Mouse (Mus musculus): Measurements from ENCODE around the gene Zscan20. TPM values are rescaled to one million over a fixed set of nuclear protein-coding genes. Genes with fewer than 3 reads are reported as not detected.
"Not testable (repeated sequence)": the region's sequence is repeated elsewhere in the genome, so short reads cannot be mapped to it uniquely, and the experiment has no call there.

Gene Zscan20
- polyA plus RNA-seq, 1 experiment: 4.1 TPM

DNA sequence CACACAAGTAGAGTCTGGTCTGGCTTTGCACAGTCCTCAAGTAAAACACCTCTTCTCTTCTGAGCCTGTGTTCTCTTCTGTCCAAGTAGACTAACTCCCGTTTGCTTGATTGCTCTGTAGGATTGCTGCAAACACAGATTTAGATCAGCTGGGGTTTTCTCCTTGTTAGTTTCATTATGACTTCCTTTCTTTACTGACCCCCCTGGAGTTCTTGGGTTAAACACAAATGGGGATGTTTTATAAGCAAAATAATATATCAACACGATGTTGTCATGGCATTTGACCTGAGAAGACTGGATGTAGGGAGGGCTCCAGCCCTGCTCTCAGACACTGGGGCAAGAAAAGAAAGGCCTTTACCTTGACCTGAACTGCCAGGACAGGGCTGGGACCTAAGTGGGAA, 9.1 kb upstream of the Zscan20 start:
- H3K36me3 ChIP-seq (ENCODE audit: control insufficient read depth, insufficient read depth): no peaks in the 10 kb centered on the region
- no peak overlapping the region for H3ac ChIP-seq (ENCODE audit: control insufficient read depth, insufficient read length, low read depth)
- TF ChIP-seq CTCF (IDR thresholded peaks at IDR 0.05; ENCODE audit: control insufficient read depth, insufficient read depth, insufficient read length) (no peak), MAX (IDR thresholded peaks at IDR 0.05) (no peak), CEBPB (IDR thresholded peaks at IDR 0.05; ENCODE audit: low read depth) (no peak), FOSL1 (IDR thresholded peaks at IDR 0.05; ENCODE audit: insufficient read depth, low read length, poor library complexity, severe bottlenecking) (no peak)
- no peak overlapping the region for H3K4me3 ChIP-seq (ENCODE audit: insufficient read depth, poor library complexity, severe bottlenecking)
- no peaks in the 10 kb centered on the region for H3K27me3 ChIP-seq (ENCODE audit: control insufficient read depth, insufficient read depth, insufficient read length)
- H3K79me2 ChIP-seq (ENCODE audit: control insufficient read depth, insufficient read depth): no peaks in the 10 kb centered on the region
- H3K79me3 ChIP-seq (ENCODE audit: low read depth): no peaks in the 10 kb centered on the region

DNA sequence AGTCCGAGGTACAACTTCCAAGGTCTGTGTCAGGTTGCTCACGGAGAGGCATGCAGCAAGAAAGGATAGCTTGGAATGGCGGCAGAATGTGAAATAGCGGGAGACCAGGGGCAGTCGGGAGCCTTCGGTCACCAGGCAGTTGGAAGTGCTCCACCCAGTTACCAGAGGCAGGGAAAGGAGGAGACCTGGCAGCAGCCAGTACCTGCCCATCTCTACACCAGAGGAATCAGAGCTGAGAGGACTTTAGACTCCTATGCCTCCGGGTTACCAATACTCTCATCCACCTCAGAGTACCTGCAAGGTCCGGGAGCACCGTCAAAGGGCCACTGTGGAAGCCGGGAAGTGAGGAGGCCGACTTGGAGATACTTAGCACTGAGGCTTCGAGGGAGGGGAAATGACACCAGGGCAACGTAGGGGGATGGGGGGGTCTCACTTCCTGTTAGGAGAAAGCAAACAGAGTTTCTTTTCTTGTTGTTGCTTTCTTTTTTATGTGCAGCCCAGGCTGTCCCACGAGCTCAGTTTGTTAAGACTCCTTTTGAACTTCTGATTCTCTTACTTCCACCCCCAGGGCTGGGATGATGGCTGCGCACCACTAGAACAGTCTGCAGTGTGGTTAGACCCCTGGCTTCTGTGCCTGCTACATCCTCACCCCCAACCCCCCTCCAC, 8.5 kb upstream of the Zscan20 start, which contains the start of gene Tlr12:
Tlr12 (minus strand) TSS at position 374 of the 666 bp plus-strand sequence.
- Histone ChIP-seq H3K36me3 (ENCODE audit: control insufficient read depth, insufficient read depth) (no peaks in the 10 kb centered on the region), H3K4me3 (ENCODE audit: insufficient read depth, poor library complexity, severe bottlenecking) (no peak within 1 kb of the TSS), H3ac (ENCODE audit: control insufficient read depth, insufficient read length, low read depth) (no peak within 1 kb of the TSS), H3K79me2 (ENCODE audit: control insufficient read depth, insufficient read depth) (no peaks in the 10 kb centered on the region), H3K27me3 (ENCODE audit: control insufficient read depth, insufficient read depth, insufficient read length) (no peaks in the 10 kb centered on the region), H3K79me3 (ENCODE audit: low read depth) (no peaks in the 10 kb centered on the region)
- TF ChIP-seq USF1 (IDR thresholded peaks at IDR 0.05; ENCODE audit: low read depth) (no peak), MYOG (IDR thresholded peaks at IDR 0.05; ENCODE audit: control insufficient read depth, extremely low read depth, insufficient read length) (no peak), FOSL1 (IDR thresholded peaks at IDR 0.05; ENCODE audit: insufficient read depth, low read length, poor library complexity, severe bottlenecking) (no peak), CEBPB (IDR thresholded peaks at IDR 0.05; ENCODE audit: low read depth) (no peak)

DNA sequence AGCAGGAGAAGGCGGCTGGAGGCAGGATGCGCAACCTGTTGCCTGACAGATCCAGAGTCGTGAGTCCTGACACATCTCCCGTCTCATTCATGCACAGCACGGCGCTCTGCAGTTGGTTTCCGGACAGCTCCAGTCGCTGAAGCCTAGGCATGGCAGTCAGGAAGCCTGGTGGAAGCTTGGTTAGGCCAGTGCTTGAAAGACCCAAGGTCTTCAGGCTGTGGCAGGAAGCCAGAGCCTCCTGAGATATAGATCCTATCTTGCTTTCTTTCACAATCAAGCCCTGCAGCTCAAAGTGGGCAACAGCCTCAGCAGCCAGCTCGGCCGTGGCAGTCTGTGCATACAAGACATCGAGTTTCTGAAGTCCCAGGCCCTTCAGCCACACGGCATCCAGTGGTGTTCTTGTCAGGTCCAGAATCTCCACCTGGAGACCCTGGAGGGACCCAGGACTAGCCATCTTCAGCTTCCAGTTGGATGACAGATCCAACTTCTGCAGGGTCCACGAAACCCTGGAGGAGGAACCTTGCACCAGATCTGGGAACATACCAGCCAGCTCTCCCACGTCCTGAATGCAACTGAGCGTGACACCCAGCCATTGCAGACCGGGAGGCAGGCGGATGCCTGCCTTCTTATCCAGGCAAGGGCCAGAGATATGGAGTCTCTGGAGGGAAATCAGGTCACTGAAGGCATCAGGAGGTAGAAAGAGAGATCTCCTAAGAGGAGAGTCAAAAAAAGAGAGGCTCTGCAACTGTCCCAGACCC, 7.6 kb upstream of the Zscan20 start:
- Histone ChIP-seq H3K36me3 (ENCODE audit: control insufficient read depth, insufficient read depth) (no peaks in the 10 kb centered on the region), H3K4me3 (ENCODE audit: insufficient read depth, poor library complexity, severe bottlenecking) (no peak overlapping the region), H3K79me3 (ENCODE audit: low read depth) (no peaks in the 10 kb centered on the region), H3ac (ENCODE audit: control insufficient read depth, insufficient read length, low read depth) (no peak overlapping the region), H3K79me2 (ENCODE audit: control insufficient read depth, insufficient read depth) (no peaks in the 10 kb centered on the region), H3K27me3 (ENCODE audit: control insufficient read depth, insufficient read depth, insufficient read length) (no peaks in the 10 kb centered on the region)
- TF ChIP-seq CEBPB (IDR thresholded peaks at IDR 0.05; ENCODE audit: low read depth): no peak
- TF ChIP-seq USF1 (IDR thresholded peaks at IDR 0.05; ENCODE audit: low read depth): no peak
- no peak for TF ChIP-seq MAX (IDR thresholded peaks at IDR 0.05)
- TF ChIP-seq CTCF (IDR thresholded peaks at IDR 0.05; ENCODE audit: control insufficient read depth, insufficient read depth, insufficient read length): no peak
- no peak for TF ChIP-seq FOSL1 (IDR thresholded peaks at IDR 0.05; ENCODE audit: insufficient read depth, low read length, poor library complexity, severe bottlenecking)
- TF ChIP-seq MYOG (IDR thresholded peaks at IDR 0.05; ENCODE audit: control insufficient read depth, extremely low read depth, insufficient read length): no peak
- TF ChIP-seq MYOD1 (IDR thresholded peaks at IDR 0.05; ENCODE audit: control insufficient read depth, insufficient read length, low read depth): no peak

DNA sequence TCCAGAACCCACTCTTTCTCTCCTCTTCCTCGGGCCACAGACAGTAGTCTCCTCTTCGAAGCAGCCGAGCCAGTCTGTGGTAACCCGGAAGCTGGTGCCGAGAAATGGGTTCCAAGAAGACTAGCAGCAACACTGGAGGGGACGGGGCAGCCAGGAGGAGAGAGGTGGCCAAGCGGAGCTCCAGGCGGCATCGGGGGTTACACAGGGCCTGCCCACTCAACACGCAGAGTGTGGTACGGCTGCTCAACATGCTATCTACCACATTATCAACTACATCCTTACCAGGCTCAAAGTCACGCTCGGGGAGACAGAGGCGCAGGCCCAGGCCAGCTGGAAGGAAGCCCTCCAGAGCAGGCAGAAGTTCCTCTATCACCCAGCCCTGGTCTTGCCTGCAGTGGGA, 5.9 kb upstream of the Zscan20 start:
- no peak overlapping the region for H3K4me3 ChIP-seq (ENCODE audit: insufficient read depth, poor library complexity, severe bottlenecking)
- no peak for TF ChIP-seq FOSL1 (IDR thresholded peaks at IDR 0.05; ENCODE audit: insufficient read depth, low read length, poor library complexity, severe bottlenecking)
- TF ChIP-seq USF1 (IDR thresholded peaks at IDR 0.05; ENCODE audit: low read depth): no peak
- no peak for TF ChIP-seq MAX (IDR thresholded peaks at IDR 0.05)
- TF ChIP-seq MYOD1 (IDR thresholded peaks at IDR 0.05; ENCODE audit: control insufficient read depth, insufficient read length, low read depth): no peak
- no peak for TF ChIP-seq CTCF (IDR thresholded peaks at IDR 0.05; ENCODE audit: control insufficient read depth, insufficient read depth, insufficient read length)
- H3K27me3 ChIP-seq (ENCODE audit: control insufficient read depth, insufficient read depth, insufficient read length): no peaks in the 10 kb centered on the region
- H3K79me2 ChIP-seq (ENCODE audit: control insufficient read depth, insufficient read depth): no peaks in the 10 kb centered on the region
- no peaks in the 10 kb centered on the region for H3K79me3 ChIP-seq (ENCODE audit: low read depth)
- no peak overlapping the region for H3ac ChIP-seq (ENCODE audit: control insufficient read depth, insufficient read length, low read depth)
- H3K36me3 ChIP-seq (ENCODE audit: control insufficient read depth, insufficient read depth): no peaks in the 10 kb centered on the region

DNA sequence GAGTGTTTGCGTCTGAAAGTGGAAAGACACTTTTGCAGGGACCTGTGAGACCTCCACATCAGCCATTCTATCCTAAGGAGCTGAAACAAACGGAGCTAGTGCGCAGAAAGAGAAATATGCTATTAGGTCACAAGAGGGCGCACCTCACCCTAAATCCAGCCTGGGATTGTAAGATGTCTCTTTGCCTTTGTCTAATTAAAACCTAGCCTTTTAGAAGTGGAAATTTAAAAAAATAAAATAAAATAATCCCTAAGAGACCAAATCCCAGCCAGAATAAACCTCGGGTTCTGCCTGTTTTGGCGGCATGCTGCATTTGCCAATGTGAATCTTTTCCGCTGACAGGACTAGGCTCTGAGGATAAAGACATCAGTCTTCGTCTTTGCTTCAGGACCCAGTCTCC, 3.4 kb upstream of the Zscan20 start:
- TF ChIP-seq CTCF (IDR thresholded peaks at IDR 0.05; ENCODE audit: control insufficient read depth, insufficient read depth, insufficient read length) (peak; percentile 33), USF1 (IDR thresholded peaks at IDR 0.05; ENCODE audit: low read depth) (no peak), FOSL1 (IDR thresholded peaks at IDR 0.05; ENCODE audit: insufficient read depth, low read length, poor library complexity, severe bottlenecking) (no peak), MYOD1 (IDR thresholded peaks at IDR 0.05; ENCODE audit: control insufficient read depth, insufficient read length, low read depth) (no peak), MAX (IDR thresholded peaks at IDR 0.05) (no peak), MYOG (IDR thresholded peaks at IDR 0.05; ENCODE audit: control insufficient read depth, extremely low read depth, insufficient read length) (no peak), CEBPB (IDR thresholded peaks at IDR 0.05; ENCODE audit: low read depth) (no peak)
- Histone ChIP-seq H3K79me2 (ENCODE audit: control insufficient read depth, insufficient read depth) (no peaks in the 10 kb centered on the region), H3K27me3 (ENCODE audit: control insufficient read depth, insufficient read depth, insufficient read length) (no peaks in the 10 kb centered on the region)

DNA sequence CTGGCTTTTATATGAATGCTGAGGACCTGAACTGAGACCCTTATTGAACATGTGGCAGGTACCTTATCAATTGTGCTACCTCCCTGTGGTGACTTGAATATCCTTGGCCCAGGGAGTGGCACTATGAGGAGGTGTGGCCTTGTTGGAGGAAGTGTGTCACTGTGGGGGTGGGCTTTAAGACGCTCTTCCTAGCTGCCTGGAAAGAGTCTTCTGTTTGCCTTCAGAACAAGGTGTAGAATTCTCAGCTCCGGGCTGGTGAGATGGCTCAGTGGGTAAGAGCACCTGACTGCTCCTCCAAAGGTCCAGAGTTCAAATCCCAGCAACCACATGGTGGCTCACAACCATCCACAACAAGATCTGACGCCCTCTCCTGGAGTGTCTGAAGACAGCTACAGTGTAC, 1.8 kb upstream of the Zscan20 start:
- H3K36me3 ChIP-seq (ENCODE audit: control insufficient read depth, insufficient read depth); H3K4me3 ChIP-seq (ENCODE audit: insufficient read depth, poor library complexity, severe bottlenecking); H3ac ChIP-seq (ENCODE audit: control insufficient read depth, insufficient read length, low read depth); H3K79me2 ChIP-seq (ENCODE audit: control insufficient read depth, insufficient read depth); H3K27me3 ChIP-seq (ENCODE audit: control insufficient read depth, insufficient read depth, insufficient read length); H3K79me3 ChIP-seq (ENCODE audit: low read depth): not testable (repeated sequence)

More for the DNA sequence above, 3.4 kb upstream of the Zscan20 start:
- no peaks in the 10 kb centered on the region for H3K79me3 ChIP-seq (ENCODE audit: low read depth)
- H3K4me3 ChIP-seq (ENCODE audit: insufficient read depth, poor library complexity, severe bottlenecking): no peak overlapping the region
- no peaks in the 10 kb centered on the region for H3K36me3 ChIP-seq (ENCODE audit: control insufficient read depth, insufficient read depth)
- H3ac ChIP-seq (ENCODE audit: control insufficient read depth, insufficient read length, low read depth): no peak overlapping the region
